8 mouse cellular contexts compared by ENCODE assay signal in genomic region chr19:10402771-10403494, GRCm38 (mm10). TPM values are rescaled to one million over a fixed set of nuclear protein-coding genes. Genes with fewer than 3 reads are reported as not detected.
A peak's percentile ranks its signal among the peaks of the same experiment; 100 is the strongest.
DNase-seq lines count a peak whose midpoint lies in the region; ATAC-seq and TF ChIP-seq lines count a peak whose summit lies in the region.

No protein-coding gene starts in this region.

- no peaks in the 10 kb centered on the region for H3K27me3 ChIP-seq in lung, embryonic 14.5 days (ENCODE audit: insufficient read depth, low read length)
- no peaks in the 10 kb centered on the region for H3K27me3 ChIP-seq in stomach, embryonic 14.5 days (ENCODE audit: control insufficient read depth, insufficient read depth, low read length)

- H3K4me3 ChIP-seq in bone marrow macrophage, adult 2 months (ENCODE audit: insufficient read depth, low read length), result no peak overlapping the region
- no peak overlapping the region for H3K4me3 ChIP-seq in lung, embryonic 14.5 days (ENCODE audit: low read depth, low read length)
- no peak overlapping the region for H3K4me3 ChIP-seq in stomach, embryonic 14.5 days (ENCODE audit: low read depth, low read length)

- TF ChIP-seq POLR2A in bone marrow macrophage, adult 2 months (IDR thresholded peaks at IDR 0.05; ENCODE audit: borderline replicate concordance, low read depth, low read length), result no peak

- H3K4me2 ChIP-seq in lung, embryonic 14.5 days, result no peak overlapping the region
- no peak overlapping the region for H3K4me2 ChIP-seq in stomach, embryonic 14.5 days (replicated peaks; ENCODE audit: low read depth, low read length)

- WGBS in lung, embryonic 14.5 days, result 22% methylated on average over 16 of the region's 16 CpGs
- 22% methylated on average over 16 of the region's 16 CpGs for WGBS in stomach, embryonic 14.5 days

- no peaks in the 10 kb centered on the region for H3K36me3 ChIP-seq in lung, embryonic 14.5 days (ENCODE audit: insufficient read depth)
- H3K36me3 ChIP-seq in stomach, embryonic 14.5 days (ENCODE audit: control insufficient read depth, insufficient read depth, low read length), result no peaks in the 10 kb centered on the region

- H3K9me3 ChIP-seq in lung, embryonic 14.5 days (ENCODE audit: low read depth, low read length), result no peaks in the 10 kb centered on the region
- no peaks in the 10 kb centered on the region for H3K9me3 ChIP-seq in stomach, embryonic 14.5 days (ENCODE audit: control insufficient read depth, low read depth, low read length)

- peak; percentile 64 for DNase-seq in urinary bladder, postnatal 14 days (ENCODE audit: low spot score)
- DNase-seq in urinary bladder, postnatal 4 days (ENCODE audit: low spot score in 2 of 2), result no peak
- DNase-seq in kidney, postnatal 10 days, result peak; percentile 87
- DNase-seq in lung, embryonic 14.5 days, result peak; percentile 94
- no peak for DNase-seq in right cerebral cortex, postnatal 25 days

- no peak overlapping the region for H3K27ac ChIP-seq in bone marrow macrophage, adult 2 months (ENCODE audit: insufficient read depth, low read depth, low read length)
- no peak overlapping the region for H3K27ac ChIP-seq in lung, embryonic 14.5 days (ENCODE audit: low read depth)
- no peak overlapping the region for H3K27ac ChIP-seq in stomach, embryonic 14.5 days (ENCODE audit: low read length)

- ATAC-seq in erythroblast, adult 5-6 weeks (replicated peaks; ENCODE audit: low FRiP score, poor library complexity, severe bottlenecking), result 0 out of 2 replicates have a peak, but pooled peaks have one; percentile 36
- peak; percentile 65; the same call in 1 of the 2 replicates for ATAC-seq in lung, embryonic 14.5 days (ENCODE audit: insufficient read depth)
- peak; percentile 60; the same call in 1 of the 2 replicates for ATAC-seq in stomach, embryonic 14.5 days (ENCODE audit: insufficient number of reproducible peaks, insufficient read depth, low FRiP score, low read depth)

- TF ChIP-seq CTCF in bone marrow macrophage, adult 2 months (IDR thresholded peaks at IDR 0.05; ENCODE audit: low read depth, low read length), result 0 out of 2 replicates have a peak, but pooled peaks have one; percentile 11
- TF ChIP-seq CTCF in lung, embryonic 14.5 days (IDR thresholded peaks at IDR 0.05; ENCODE audit: low read depth), result peak; percentile 63

- H3K4me1 ChIP-seq in bone marrow macrophage, adult 2 months (ENCODE audit: control insufficient read depth, insufficient read depth, low read length), result no peaks in the 10 kb centered on the region
- H3K4me1 ChIP-seq in lung, embryonic 14.5 days (ENCODE audit: insufficient read depth), result no peaks in the 10 kb centered on the region
- H3K4me1 ChIP-seq in stomach, embryonic 14.5 days (ENCODE audit: control insufficient read depth, insufficient read depth, low read length), result no peaks in the 10 kb centered on the region

- H3K9ac ChIP-seq in lung, embryonic 14.5 days, result no peak overlapping the region
- H3K9ac ChIP-seq in stomach, embryonic 14.5 days (replicated peaks; ENCODE audit: low read depth, low read length), result no peak overlapping the region

RNA-seq across cellular contexts. Expression of gene Syt7, which starts 14.0 kb away (rescaled TPM):
- polyA plus RNA-seq in bone marrow macrophage, adult 2 months (2012; ENCODE audit: insufficient read depth, insufficient read length, missing spikeins), result not detected in 2 replicates
- not detected in 2 replicates for total RNA-seq in erythroblast, adult 5-6 weeks (2015; ENCODE audit: low replicate concordance)
- total RNA-seq in erythroblast, adult 5-6 weeks (2017; ENCODE audit: low replicate concordance), result not detected in 2 replicates
- 3.3 and 4.7 TPM in 2 replicates for polyA plus RNA-seq in lung, embryonic 14.5 days (2014; fragmentation: Nextera tagmentation; extraction: Ambion mirVana)
- 1.2 and 1.6 TPM in 2 replicates for polyA plus RNA-seq in stomach, embryonic 14.5 days (2014; fragmentation: Nextera tagmentation; extraction: Ambion mirVana)

RNA-seq across cellular contexts. Expression of gene Lrrc10b, which starts 54.3 kb away (rescaled TPM):
- not detected in 2 replicates for polyA plus RNA-seq in bone marrow macrophage, adult 2 months (2012; ENCODE audit: insufficient read depth, insufficient read length, missing spikeins)
- not detected in 2 replicates for total RNA-seq in erythroblast, adult 5-6 weeks (2015; ENCODE audit: low replicate concordance)
- total RNA-seq in erythroblast, adult 5-6 weeks (2017; ENCODE audit: low replicate concordance), result not detected in 2 replicates
- 0.78 and 0.97 TPM in 2 replicates for polyA plus RNA-seq in lung, embryonic 14.5 days (2014; fragmentation: Nextera tagmentation; extraction: Ambion mirVana)
- polyA plus RNA-seq in stomach, embryonic 14.5 days (2014; fragmentation: Nextera tagmentation; extraction: Ambion mirVana), result 0.42 and 0.66 TPM in 2 replicates

Comparison
In these comparisons a context has a peak if more than half of its experiments do, and no peak if none do; other contexts are left out.
1. DNase-seq: peak in urinary bladder, postnatal 14 days (single experiment), kidney, postnatal 10 days (single experiment) and lung, embryonic 14.5 days (single experiment); none in urinary bladder, postnatal 4 days (0 of 2) and right cerebral cortex, postnatal 25 days (single experiment).
2. Peak in every context shown above with its lines, with median percentiles within 50 percentile points of each other: ATAC-seq.